Mouse (Mus musculus) olfactory bulb, adult 2 months (tissue): ENCODE data around the gene Tlcd1.

Source experiments
- CTCF ChIP-seq: fragments of 200-500 bp; IDR thresholded peaks from 2 replicates; pipeline ENCODE4 v1.5.1; 2012; ENCODE audit warnings: low read depth, mild to moderate bottlenecking, low read length, moderate library complexity; ENCODE audit not compliant: insufficient read depth
- POLR2A ChIP-seq: fragments of 200-500 bp; IDR thresholded peaks from 2 replicates; pipeline ENCODE4 v1.6.1; 2012; ENCODE audit warnings: mild to moderate bottlenecking, low read depth, low read length, moderate library complexity; ENCODE audit not compliant: insufficient read depth

GRCm38 (mm10) chr11:78133915-78134314 is 42.6 kb upstream of the Tlcd1 start:
- TF ChIP-seq POLR2A, result no peak
- TF ChIP-seq CTCF, result no peak
